Mouse (Mus musculus) lung, adult 18-20 months (tissue): ENCODE results near the gene Ccl8.

Experiments used
- DNase-seq, 2 experiments: peaks; one replicate each; pipeline ENCODE4 v3.0.0; 2022; ENCODE audit warnings: mixed read lengths in 2 of 2

Ccl8 gene

DNA sequence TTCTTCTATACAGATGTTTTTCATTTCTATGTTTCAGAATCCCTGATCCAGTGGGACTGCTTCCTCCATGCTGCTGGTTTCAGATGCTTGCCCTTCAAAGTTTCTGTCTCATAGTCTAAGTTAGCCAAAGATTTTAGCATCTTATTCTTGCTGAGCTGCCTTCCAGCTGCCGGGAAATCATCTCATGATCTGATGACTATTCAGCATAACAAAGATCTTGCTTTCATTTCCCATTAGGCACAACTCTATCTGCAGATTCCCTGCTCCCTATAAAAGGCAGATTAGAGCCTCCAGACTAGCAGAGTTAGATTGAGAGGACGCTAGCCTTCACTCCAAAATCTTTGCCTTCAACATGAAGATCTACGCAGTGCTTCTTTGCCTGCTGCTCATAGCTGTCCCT lies at the start of gene Ccl8:
Gene Ccl8 (plus strand): TSS at position 301 of the 400 bp plus-strand sequence.
- no peak for DNase-seq

DNA sequence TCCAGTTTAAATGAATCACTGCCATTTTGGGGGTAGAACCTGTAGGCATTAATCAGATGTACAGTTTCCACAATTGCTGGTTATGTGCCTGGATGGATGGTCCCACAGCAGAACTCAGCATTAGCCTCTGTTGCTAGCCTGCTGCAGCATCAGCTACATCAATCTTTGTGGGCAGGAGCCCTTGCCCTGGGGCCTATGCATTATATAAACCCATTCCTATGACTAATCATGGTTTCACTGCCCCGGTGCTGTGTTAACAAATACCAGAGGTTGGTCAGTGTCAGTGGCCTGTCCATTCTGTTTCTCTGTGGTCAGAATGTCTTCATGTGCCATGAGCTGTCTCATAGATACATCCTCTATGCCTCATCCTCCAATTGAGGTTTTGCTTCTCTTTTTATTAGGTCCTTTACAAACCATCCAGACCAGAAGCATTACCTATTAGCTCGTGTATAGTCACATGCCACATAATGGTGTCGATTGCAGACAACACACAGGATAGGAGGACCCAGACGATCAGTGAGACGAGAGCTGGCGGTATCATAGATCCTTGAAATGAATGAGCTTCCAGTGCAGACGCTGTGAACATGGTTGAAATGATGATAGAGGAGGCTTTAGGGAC lies 47.9 kb upstream of the Ccl8 start:
- no peak for DNase-seq

DNA sequence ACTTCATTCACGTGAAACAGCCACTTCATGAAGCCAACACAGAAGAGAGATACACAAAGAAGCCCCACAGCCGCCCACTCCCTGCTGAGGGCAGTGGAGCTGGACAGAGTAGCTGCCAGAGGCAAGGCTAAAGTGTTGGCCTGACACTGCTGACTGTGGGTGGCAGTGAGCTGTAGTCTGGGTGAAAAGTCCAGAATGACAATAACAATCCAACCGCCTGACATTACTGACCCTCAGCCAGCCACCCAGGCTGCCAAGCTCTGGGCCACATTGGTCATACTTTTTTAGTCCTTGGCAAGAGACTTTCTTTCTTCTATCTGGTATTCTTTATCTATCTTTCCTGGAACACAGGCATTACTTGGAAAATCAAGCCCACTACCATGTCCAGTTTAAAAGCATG lies 43.9 kb upstream of the Ccl8 start:
- DNase-seq, result no peak

DNA sequence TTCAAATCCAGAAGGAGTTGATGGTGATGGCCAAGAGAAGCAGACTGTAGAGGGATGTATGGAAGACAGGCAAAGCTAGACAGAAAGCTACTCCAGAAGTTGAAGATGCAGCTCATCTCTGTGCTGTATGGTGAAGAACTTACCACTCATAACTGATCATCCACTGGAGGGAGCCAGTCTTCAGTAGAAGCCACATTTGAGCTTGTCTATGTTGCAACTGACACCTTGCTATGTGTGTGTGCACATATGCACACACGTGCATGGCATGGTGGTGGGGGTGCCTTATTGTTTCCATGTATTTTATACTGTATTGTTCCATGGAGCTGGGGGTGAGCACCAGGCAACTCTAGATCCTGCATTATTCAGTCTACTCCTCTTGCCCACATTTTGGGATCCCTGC lies 42.6 kb upstream of the Ccl8 start:
- DNase-seq, result no peak

DNA sequence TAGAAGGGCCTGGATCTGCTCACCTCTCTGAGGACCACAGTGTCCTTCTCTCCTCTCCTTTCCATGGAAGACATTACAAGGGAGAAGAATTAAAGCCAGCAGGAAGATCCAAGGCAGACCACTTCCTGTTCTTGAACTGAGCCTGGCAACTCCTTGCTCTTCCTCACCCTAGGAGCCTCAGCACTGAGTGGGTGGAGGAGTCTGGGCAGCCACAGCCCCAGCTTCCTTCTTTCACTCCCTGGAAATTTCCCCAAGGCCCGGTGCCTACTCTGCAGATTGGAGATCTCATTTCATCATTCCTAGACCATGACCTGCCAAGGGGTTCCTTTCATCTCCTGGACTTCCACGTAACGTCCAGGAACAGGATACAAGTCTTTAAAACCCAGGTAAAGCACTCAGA lies 42.0 kb upstream of the Ccl8 start:
- DNase-seq, result peak; percentile 9 to 14

DNA sequence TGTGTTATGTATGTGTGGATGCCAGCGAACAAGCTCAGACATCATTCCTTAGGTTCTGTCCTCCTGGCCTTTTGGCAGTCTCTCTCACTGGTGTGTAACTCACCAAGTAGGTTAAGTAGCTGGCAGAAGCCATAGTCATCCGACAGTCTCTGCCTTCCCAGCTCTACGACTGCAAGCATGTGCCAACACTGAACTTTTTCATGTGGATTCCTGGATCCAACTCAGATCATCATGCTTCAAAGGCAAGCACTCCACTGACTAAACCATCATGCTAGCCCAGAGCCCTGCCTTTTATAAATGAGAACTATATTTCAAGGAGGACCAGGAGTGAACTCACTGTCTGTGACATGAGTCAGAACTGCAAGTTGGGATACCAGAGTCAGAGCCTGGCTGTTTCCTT lies 41.3 kb upstream of the Ccl8 start:
- no peak for DNase-seq

DNA sequence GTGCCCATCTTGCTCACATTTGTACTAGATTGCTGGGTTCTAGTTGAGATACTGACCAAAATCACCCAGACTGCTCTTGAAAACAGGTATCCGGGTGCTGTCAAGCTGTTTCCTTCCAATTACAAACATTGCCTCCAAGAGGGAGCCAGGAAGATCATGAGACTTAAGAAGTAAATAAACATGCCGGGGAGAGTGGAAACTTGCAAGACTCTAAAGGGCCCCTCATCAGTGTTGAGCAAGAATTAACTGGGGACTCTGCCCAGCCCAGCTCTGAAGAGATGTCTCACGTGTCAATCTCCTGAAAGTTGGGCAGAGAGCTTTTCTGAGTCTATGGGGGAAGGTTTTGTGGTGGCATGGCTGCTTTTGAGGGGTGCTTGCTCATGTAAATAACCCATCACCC lies 38.0 kb upstream of the Ccl8 start:
- DNase-seq, result no peak

DNA sequence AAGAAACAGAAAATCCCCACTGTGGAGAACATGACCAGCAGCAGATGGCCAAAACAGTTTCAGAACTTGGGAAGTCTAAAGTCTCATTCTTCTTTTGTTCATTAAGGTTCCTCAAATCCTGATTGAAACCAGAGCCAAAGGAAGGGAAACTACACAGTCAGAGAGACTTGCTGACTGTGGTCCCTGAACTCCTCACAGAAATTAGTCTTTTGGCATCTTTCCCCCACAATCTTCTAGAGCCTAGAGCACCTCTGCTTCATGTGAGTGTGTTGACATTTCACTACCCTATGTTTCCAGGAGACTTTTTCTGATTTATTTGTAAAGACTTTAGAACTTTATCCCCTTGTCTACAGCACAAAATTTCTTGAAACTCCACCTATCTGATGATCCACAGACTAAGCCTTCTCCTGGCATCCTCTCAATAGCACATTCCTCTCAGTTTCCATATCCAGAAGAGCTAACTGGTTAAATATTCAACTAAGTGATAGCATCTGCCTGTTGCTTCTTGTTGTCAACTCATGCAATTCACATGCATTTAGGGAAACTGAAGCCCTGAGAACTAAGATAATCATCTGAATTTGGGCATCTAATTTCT lies 36.8 kb upstream of the Ccl8 start:
- no peak for DNase-seq

DNA sequence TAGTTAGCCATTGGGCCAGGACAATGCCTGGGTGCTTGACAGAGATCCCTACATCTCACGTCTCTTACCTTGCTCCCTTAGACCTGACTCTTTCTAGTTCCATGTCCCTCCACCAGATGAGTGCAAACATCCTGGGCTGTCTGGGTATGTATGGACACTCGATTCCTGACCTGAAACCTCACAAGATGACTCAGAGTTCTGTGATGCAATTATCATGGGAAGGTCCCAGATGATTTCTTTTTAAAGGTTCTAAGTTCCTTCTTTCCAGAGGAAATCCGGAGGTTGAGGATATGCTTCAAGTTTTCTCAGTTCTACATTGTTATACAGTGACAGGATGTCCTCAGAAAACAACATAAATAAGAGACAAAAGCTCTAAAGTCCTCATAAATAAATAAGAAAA lies 34.1 kb upstream of the Ccl8 start:
- DNase-seq, result no peak

DNA sequence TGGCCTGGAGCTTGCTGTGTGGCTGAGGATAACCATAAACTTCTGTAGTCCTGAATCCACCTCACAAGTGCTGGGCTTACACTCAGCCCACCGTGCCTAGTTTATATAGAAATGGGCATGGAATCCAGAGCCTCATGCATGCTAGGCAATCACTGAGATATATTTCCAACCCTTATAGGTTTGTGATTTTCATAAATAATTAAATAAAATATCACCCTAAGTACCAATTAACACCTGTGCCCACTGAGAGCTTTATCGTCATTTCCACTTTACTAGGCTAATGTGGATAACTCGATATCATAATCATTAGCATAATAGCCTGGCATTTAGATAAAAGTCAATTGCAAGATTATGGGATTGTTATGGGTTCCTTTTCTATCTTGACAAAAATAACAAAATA lies 30.6 kb upstream of the Ccl8 start:
- DNase-seq, result no peak

DNA sequence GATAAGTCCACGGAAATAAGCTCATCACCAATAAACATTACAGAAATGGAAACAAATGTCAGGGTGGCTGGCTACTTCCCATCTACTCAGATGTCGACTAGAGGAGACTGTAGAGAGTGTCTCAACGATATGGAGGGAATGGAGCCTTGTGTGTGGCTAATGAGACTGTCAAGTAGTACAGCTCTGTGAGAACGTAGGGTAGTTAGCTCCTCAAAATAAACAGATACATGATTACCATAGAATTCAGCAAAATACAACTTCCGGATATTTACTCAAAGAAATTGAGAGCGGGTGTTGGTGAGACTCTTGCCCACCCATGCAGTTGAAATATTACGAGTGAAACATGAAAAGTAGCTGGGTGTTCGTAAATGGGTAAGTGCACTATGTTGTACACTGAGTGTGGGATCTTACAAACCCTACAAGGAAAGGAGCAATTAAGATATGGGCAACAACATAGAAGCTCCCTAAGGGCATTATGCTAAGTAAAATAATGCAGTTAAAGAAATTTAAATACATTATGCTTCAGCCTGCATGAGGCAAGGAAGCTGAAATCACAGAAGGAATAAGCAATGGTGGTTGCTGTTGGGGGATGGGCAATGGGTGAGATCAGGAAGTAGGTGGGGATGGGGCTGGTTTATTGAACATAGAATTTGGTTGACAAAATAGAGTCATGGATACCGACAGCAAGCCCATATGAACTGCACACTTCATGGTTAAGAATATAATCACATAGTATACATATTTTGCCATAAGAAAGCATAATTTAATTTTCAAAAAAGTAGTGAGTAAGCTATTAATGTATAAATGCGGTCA lies 15.3 kb upstream of the Ccl8 start:
- no peak for DNase-seq

DNA sequence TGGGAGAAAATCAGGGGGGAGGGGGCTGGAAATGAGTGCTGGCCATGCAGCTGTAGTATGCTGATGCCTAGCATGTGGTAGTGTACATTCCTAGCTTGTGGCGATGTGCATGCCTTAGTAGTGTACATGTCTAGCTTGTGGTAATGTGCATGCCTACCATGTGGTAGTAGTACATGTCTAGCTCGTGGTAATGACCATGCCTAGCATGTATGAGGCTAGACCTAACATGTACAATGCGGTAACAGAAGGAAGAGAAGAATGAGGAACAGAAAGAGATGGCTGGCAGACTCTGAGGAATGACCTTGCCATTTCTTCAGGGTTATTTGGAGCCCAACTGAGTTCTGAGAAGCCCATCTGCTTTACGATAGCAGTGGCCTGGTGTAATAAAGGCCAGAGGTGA lies 13.9 kb upstream of the Ccl8 start:
- DNase-seq, result no peak

DNA sequence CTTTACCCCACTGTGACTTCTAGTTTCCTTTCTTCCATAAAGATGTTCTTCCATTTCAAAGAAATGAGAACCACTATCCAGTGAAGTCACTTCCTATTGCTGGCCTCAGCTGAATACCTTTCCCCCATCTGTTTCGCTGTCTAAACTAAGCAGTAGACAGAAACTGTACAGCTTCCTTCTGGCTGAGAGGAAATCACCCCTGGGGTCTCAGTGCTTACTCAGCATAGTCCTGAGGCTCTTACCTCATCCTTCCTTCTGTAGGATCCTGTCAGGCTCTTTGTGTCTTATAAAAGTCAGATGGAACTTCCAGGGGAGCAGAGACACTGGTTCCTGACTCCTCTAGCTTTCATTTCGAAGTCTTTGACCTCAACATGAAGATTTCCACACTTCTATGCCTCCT lies 13.5 kb upstream of the Ccl8 start, which contains the start of gene Ccl12:
Gene Ccl12 (plus strand): TSS at position 317 of the 400 bp plus-strand sequence.
- no peak for DNase-seq

DNA sequence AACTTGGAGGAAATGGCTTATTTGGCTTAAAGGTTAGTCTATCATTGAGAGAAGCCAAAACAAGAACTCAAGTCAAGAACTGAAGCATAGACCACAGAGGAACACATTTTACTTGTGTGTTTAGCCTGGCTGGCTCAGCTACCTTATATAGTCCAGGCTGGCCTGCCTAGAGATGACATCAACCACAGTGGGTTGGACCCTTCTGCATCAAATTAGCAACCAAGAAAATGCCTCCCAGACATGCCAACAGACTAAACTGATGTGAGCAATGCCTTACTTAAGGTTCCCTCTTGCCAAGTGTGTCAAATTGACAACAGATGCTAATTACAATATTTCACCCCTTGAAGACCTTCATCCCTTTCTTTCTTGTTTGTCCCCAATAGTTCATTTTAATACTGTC lies 5.4 kb upstream of the Ccl8 start:
- DNase-seq, result no peak

DNA sequence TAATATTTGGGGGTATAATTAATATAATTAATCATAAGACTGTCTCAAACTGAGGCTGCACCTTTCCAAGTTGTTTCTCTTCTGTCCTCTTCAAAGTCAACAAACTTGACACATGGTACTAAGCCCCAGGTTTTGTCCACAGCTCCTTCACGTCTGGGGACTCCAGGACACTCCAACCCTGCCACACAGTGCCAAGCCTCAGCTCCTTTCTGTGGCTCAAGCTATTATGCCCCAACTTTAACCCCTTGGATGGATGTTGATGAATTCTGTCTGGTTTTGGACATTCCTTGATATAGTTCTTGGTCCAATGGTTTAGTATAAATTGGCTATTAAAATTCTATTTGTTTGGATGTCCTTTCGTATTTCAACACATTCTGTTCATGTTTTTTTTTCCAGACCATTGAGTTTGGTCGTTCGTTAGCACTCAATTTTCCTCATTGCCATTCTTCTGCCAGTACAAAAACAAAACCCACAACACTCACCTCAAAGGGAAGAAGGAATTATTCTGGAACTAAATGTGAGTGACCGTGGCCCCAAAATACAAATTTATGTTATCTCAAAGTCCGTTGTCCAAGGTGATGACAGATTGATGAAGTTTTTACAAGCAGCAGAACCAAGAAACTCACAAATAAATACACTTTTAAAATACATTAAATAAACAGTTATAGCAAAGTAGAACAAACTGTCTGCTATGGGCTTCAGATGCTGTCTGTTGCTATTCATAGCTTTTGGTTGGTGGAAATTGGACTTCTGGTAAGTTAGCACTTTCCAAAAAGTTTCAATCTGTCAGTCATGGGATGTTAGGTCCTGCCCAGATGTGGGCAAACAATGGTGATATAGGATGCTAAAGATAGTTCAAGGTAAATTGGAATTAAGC lies 4.4 kb upstream of the Ccl8 start:
- DNase-seq, result no peak

DNA sequence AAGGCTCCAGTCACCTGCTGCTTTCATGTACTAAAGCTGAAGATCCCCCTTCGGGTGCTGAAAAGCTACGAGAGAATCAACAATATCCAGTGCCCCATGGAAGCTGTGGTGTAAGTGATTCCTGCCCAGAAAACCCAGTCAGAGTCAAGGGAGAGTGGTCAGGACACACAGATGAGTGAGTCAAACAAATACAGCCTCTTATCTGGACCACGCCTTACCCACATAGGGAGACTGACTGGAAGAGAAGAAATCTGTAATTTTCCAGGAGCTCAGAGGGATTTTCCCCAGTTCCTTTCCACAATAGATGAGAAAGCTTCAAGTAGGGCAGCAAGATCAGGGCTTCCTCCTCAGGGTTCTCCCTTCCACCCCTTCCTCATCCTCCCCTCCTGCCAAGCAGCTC lies 1.1 kb downstream of the Ccl8 start:
- no peak for DNase-seq

DNA sequence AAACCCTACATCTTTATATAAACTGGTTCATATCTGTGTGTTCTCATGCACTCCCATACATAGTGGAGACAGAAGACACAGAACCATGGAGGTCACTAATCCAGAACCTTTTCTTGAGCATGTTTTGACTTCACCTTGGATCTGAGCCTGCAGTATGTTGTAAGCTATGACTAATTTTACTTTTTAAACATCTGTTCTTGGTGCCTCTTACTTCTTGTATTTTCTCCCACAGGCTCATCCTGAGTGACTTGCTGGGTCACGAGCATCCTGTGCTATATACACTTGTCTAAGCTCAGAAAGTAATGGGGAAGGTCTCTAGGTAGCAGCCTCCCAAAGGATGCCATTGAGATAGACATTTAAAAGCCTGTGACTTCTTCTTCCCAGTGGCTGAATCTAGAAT lies 18.0 kb downstream of the Ccl8 start:
- DNase-seq, result no peak

DNA sequence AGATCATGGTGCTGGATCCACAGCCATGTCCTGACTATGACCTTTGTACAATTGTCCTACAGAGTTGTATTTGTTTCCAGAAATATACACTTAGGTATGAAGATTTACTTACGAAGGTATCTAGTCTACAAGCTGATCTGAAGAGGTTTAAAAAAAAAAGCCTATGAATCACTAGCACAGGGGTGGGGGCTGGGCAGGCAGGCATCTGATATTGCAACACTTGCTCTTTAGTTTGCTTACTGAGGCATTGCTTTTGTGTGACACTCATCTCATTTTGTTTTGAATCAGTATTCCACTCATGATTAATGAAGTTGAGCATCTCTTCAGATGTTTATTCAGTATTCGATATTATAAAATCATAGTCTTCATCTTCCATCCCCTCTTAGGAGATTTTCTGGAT lies 21.2 kb downstream of the Ccl8 start:
- DNase-seq, result peak in 1 of 2 experiments; percentile 9

DNA sequence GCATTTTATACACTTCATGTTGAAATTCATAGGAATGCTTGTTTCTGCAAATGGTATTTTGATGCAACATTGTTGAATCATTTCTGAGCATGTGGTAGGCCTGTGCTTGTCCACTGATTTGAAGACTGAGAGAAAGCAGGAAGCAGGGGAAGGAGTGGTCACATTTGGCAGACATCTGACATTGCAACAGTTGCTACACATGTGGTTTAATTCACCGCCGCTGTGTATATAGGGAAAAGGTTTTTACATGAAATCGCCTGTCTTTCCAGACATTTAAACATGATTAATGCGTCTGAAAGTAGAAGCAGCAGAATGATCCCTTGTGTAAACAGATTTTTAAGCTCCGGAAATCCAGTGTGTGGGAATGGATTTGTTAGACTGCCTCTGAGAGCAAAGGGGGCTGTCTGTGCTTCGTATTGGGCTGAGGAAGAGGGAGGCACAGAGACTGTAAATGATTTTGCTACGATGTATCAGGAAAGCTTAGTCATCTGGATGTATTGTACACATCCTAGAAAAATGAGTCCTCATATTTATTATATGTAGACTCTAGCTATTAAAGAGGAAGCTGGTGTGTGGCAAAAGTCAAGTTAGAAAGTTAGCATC lies 24.6 kb downstream of the Ccl8 start:
- DNase-seq, result peak; percentile 29 to 38

DNA sequence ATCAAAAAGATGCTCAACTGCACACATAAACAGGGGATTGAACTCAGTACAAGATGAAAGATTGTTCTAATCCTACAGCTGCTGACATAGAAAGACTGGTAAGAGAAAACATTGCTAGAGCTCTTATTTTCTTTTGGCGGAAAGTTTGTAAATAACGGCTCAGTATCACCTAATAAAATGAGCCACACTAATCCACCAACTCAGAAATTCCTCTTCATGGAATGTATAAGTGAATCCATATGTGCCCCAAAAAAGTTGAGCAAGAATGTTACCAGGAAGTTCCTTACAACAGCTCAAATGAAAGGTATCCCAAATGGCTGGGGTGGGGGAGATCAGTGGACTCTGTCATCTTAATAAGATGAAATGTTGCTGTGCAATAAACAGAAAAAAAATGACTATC lies 44.1 kb downstream of the Ccl8 start:
- DNase-seq, result no peak

DNA sequence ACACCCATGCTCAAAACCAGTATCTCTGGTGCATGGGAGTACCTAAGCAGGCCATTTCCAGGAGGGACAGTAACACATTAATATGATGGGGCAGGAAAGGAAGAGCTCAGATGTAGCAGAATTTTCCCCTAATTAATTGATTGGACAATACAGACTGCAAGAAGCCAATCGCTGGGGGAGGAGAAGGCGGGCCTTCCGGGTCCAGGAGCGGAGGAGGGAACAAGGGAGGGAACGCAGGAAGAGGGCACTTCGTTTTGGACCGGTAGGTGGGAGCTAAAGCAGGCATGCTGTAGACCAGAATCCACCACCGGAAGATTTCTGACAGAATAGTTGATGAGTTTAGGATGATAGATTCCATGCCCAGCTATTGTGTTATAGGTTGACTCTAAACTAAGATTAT lies 48.3 kb downstream of the Ccl8 start:
- DNase-seq, result no peak
